Mouse (Mus musculus): ENCODE results near the gene Llgl2.

The Llgl2 gene

GRCm38 (mm10) chr11:115823774-115824740 is at the start of gene Llgl2:
Gene Llgl2, plus strand, starts transcription at chr11:115824049.
- DNase-seq (ENCODE audit: low read depth), result no peak

- no peak for DNase-seq (ENCODE audit: low read depth)
These were observed 49.2 kb upstream of the Llgl2 start for GRCm38 (mm10) chr11:115774653-115775052.

GRCm38 (mm10) chr11:115775821-115776665 is 47.8 kb upstream of the Llgl2 start:
- no peak for DNase-seq (ENCODE audit: low read depth)

- DNase-seq (ENCODE audit: low read depth), result no peak
These were observed 46.9 kb upstream of the Llgl2 start for GRCm38 (mm10) chr11:115776954-115777353.

- DNase-seq (ENCODE audit: low read depth), result no peak
These were observed 46.1 kb upstream of the Llgl2 start for GRCm38 (mm10) chr11:115777487-115778335.

GRCm38 (mm10) chr11:115779038-115779571 is 44.7 kb upstream of the Llgl2 start:
- DNase-seq (ENCODE audit: low read depth), result peak; percentile 85

GRCm38 (mm10) chr11:115780141-115781070 is 43.4 kb upstream of the Llgl2 start:
- DNase-seq (ENCODE audit: low read depth), result no peak

- no peak for DNase-seq (ENCODE audit: low read depth)
These were observed 37.4 kb upstream of the Llgl2 start for GRCm38 (mm10) chr11:115786473-115786872.

- DNase-seq (ENCODE audit: low read depth), result no peak
These were observed 34.1 kb upstream of the Llgl2 start for GRCm38 (mm10) chr11:115789787-115790186.

GRCm38 (mm10) chr11:115791919-115792318 is 31.9 kb upstream of the Llgl2 start:
- no peak for DNase-seq (ENCODE audit: low read depth)

- DNase-seq (ENCODE audit: low read depth), result no peak
These were observed 31.5 kb upstream of the Llgl2 start for GRCm38 (mm10) chr11:115792353-115792752.

- DNase-seq (ENCODE audit: low read depth), result no peak
These were observed 27.0 kb upstream of the Llgl2 start for GRCm38 (mm10) chr11:115796898-115797297.

GRCm38 (mm10) chr11:115797665-115798064 is 26.2 kb upstream of the Llgl2 start:
- no peak for DNase-seq (ENCODE audit: low read depth)

GRCm38 (mm10) chr11:115800981-115801380 is 22.9 kb upstream of the Llgl2 start:
- no peak for DNase-seq (ENCODE audit: low read depth)

- DNase-seq (ENCODE audit: low read depth), result no peak
These were observed 20.7 kb upstream of the Llgl2 start for GRCm38 (mm10) chr11:115803072-115803709.

- no peak for DNase-seq (ENCODE audit: low read depth)
These were observed 18.8 kb upstream of the Llgl2 start for GRCm38 (mm10) chr11:115805005-115805404.

GRCm38 (mm10) chr11:115806154-115806553 is 17.7 kb upstream of the Llgl2 start:
- DNase-seq (ENCODE audit: low read depth), result peak; percentile 76

GRCm38 (mm10) chr11:115807306-115807705 is 16.5 kb upstream of the Llgl2 start:
- DNase-seq (ENCODE audit: low read depth), result no peak

- DNase-seq (ENCODE audit: low read depth), result no peak
These were observed 15.9 kb upstream of the Llgl2 start for GRCm38 (mm10) chr11:115807971-115808370.
